Mouse (Mus musculus) mesoderm, embryonic 11.5 days (tissue): ENCODE measurements around the gene Olfr1504.
"Not testable (repeated sequence)": the region's sequence is repeated elsewhere in the genome, so short reads cannot be mapped to it uniquely, and the experiment has no call there.

ENCODE experiments used
- DNase-seq: peaks from one replicate; pipeline ENCODE4 v3.0.0-alpha.2; 2012; ENCODE audit warnings: low read depth, low spot score

Gene Olfr1504

GRCm38 (mm10) chr19:13897828-13898227 lies at the start of gene Olfr1504:
Gene Olfr1504 (minus strand): TSS chr19:13897928.
- no peak for DNase-seq

DNA sequence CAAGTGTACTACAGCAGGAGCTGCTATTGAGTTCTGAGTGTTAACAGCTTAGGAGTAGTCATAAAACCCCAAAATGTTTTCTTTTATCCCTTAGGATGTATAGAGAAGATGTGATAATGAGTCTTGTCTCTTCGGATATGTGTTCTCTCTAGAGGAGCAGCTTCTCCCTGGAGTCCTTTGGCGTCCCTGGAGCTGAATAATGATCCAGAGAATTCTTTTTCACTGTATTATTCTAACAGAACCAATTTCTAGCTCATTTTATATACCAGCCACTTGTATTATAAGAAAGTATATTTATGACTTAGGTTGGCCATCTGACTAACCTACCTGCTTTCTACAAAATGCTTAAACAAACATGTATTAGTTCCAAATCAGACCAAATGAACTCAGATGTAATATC lies 15.5 kb upstream of the Olfr1504 start, which contains the start of gene Olfr1505:
Olfr1505 (plus strand) TSS at position 301 of the 400 bp plus-strand sequence.
- DNase-seq, result no peak

GRCm38 (mm10) chr19:13861495-13861894 lies 36.2 kb downstream of the Olfr1504 start, which contains the start of gene Olfr1502:
Gene Olfr1502 (plus strand): TSS chr19:13861795.
- DNase-seq, result no peak

DNA sequence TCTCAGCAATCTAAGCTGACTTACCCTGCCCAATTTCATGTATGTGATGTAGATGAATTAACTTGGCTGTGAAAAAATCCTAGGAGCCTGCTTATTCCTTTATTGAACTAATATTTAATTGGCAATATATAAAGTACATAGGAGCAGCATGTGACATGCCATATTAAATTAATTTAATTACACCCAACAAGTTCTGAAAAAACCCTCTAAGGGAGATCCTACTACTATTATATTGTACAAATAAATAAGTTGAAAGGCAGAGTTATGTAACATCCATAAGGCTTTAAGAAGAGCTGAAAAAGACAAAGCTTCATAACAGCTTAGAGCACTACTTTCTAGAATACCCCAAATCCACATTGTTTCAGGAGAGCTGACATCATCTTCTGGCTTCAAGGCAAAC lies 47.1 kb downstream of the Olfr1504 start, which contains the start of gene Olfr1501:
Olfr1501 (minus strand) TSS at position 101 of the 400 bp plus-strand sequence.
- not testable (repeated sequence) for DNase-seq
